Mouse (Mus musculus): ENCODE data around the gene Igfbp3.
"Not testable (repeated sequence)": the region's sequence is repeated elsewhere in the genome, so short reads cannot be mapped to it uniquely, and the experiment has no call there.

The Igfbp3 gene

GRCm38 (mm10) chr11:7213501-7214341, at the start of gene Igfbp3:
Gene Igfbp3, minus strand, starts transcription at chr11:7213923.
- CTCF ChIA-PET, result no interaction called here

DNA sequence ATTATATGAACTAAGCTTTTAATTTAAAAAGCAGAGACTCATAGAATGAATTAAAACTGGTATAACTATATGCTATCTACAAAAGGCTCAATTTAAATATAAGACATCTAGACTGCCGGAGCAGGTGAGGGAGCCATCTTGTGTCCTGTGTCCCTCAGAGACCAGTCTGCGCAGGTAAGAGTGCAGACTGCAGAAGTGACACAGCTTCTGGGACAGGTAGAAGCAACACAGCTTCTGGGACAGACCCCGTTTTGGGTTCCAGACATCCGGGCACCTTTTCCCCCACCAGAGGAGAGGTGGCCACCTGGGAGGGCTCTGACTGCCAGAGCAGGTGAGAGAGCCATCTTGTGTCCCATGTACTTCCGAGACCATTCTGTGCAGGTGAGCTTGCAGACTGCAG, 37.1 kb upstream of the Igfbp3 start:
- CTCF ChIA-PET, result no interaction called here

GRCm38 (mm10) chr11:7250415-7250814, 36.7 kb upstream of the Igfbp3 start:
- CTCF ChIA-PET, result no interaction called here

- CTCF ChIA-PET, result no interaction called here
Observed at GRCm38 (mm10) chr11:7244782-7245181, 31.1 kb upstream of the Igfbp3 start.

- CTCF ChIA-PET, result no interaction called here
Observed at GRCm38 (mm10) chr11:7239041-7239740, 25.5 kb upstream of the Igfbp3 start.

DNA sequence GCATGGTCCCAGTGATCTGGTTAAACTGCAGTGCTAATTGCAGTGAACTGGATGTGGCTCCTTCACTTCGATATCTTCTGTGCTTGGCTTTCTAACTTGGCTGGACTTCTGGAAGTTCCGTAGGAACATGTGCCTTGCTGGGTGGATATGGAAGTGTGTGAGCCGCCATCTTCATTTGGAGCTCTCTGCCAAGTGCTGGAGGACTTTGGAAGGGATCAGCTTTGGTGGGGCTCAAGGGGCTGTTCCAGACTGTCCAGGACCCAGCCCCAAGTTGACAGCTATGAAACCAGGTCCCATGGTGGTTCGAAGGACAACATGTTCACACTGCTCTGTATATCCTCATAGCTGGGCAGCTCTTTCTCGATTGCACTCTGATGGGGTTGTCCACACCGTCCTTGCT, 24.8 kb upstream of the Igfbp3 start:
- CTCF ChIA-PET, result no interaction called here

DNA sequence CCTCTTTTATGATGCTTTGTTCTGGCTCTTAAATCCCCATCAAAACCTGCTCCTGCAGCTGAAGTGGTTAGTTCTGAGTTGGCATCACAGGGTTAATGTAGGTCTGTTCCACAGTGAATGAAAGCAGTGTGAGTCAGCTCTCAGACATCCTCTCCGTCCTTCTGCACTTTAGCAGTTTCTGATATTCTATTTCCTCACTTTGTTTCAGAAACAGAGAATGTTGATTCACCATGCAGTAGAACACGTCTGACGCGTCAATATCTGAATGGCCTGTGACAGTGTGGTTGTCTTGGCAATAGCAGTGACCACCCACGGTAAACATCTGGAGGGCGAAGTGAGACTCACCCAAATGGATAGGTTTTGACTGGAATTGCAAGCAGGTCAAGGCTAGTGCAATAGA, 24.0 kb upstream of the Igfbp3 start:
- CTCF ChIA-PET, result no interaction called here

- CTCF ChIA-PET, result no interaction called here
Observed at GRCm38 (mm10) chr11:7236751-7237150, 23.0 kb upstream of the Igfbp3 start.

DNA sequence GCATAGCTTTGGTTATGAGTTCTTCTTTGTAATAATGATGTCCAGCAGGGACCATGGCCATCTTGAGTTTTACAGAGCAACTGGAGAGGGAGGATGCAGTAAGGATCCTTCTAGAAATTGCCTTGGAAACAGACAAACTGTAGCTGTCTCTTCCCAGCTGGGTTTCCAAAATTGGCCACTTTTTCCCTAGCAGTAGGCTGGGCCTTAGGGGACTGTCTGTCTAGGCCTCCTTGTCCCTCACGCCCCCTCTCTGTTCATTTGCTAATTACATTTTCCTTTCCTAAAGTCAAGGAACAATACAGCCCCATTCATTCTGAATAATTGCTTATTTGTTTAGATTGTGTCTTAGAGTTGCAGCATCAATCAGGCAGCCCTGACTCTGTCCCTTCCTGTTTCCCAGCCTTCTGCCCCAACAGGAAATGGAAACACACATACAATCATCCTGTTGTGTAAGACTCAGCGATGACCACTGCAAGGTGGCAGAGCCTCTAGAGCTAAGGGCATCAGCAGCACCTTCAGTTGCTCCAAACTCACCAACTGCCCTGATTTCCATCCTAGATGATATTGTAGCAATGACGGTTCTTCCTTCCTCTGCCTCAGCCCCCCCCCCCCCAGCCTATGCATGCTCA, 21.4 kb upstream of the Igfbp3 start:
- CTCF ChIA-PET, result no interaction called here

DNA sequence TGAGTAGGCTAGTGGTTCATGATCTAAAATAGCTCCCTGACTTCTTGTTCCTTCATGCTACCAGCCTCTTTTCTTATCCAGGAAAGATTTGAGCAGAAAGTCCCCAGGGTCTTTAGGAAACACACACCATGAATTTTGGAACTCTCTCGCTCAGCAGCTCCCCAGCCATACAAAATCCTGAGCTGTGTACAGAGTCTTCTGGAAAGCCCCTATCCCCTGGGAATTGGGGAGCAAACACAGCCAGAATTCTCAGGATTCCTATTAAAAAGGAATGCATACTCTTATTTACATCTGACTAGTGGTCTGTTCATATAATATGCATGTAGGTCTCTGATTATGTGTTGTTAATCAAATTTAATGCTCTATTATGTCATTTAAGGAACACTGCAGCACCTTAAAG, 20.7 kb upstream of the Igfbp3 start:
- CTCF ChIA-PET, result no interaction called here

GRCm38 (mm10) chr11:7233333-7233732, 19.6 kb upstream of the Igfbp3 start:
- CTCF ChIA-PET, result no interaction called here

- CTCF ChIA-PET, result no interaction called here
Observed at GRCm38 (mm10) chr11:7231958-7232357, 18.2 kb upstream of the Igfbp3 start.

- CTCF ChIA-PET, result interaction anchor here (0.7 kb wide), 1 partner anchor 111 kb away, joined by 3 read pairs; no protein-coding TSS in a partner anchor
Observed at GRCm38 (mm10) chr11:7230000-7230399, 16.3 kb upstream of the Igfbp3 start.

- CTCF ChIA-PET, result no interaction called here
Observed at GRCm38 (mm10) chr11:7228107-7228506, 14.4 kb upstream of the Igfbp3 start.

- CTCF ChIA-PET, result interaction anchor here (0.6 kb wide), 1 partner anchor 814 kb away, joined by 5 read pairs; no protein-coding TSS in a partner anchor
Observed at GRCm38 (mm10) chr11:7226810-7227550, 13.3 kb upstream of the Igfbp3 start.

GRCm38 (mm10) chr11:7226200-7226599, 12.5 kb upstream of the Igfbp3 start:
- CTCF ChIA-PET, result no interaction called here

DNA sequence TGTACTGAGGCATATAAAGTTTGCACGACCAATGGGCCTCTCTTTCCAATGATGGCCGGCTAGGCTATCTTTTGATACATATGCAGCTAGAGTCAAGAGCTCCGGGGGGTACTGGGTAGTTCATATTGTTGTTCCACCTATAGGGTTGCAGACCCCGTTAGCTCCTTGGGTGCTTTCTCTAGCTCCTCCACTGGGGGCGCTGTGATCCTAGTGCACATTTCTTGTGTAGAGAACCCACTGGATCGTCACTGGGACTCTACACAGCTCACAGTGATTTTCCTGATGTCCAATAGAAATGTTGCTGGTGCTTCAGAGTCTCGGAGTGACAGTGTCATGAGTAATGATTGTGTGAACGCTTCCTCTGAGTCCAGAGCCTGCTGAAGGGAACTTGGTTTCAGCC, 8.1 kb upstream of the Igfbp3 start:
- CTCF ChIA-PET, result not testable (repeated sequence)

- CTCF ChIA-PET, result no interaction called here
Observed at GRCm38 (mm10) chr11:7215703-7216102, 2.0 kb upstream of the Igfbp3 start.

DNA sequence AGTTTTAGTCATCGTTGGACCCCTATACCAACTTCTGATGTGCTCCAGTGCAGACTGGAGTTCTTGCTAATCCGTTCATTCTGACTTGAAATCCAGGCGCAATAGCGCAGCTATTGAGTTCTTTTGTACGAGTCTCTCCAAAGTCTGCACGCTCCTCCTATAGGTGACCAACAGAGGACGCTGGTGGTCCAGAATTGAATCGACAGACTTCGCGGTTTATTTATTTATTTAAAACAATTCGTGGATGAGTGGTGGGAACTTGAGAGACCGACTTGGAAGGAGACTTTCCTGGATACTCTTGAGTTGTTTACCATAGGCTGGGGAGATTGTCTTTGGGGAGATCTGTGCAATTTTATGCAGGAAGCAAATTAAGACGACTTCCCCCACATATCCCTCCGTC, 1.0 kb upstream of the Igfbp3 start:
- CTCF ChIA-PET, result no interaction called here

DNA sequence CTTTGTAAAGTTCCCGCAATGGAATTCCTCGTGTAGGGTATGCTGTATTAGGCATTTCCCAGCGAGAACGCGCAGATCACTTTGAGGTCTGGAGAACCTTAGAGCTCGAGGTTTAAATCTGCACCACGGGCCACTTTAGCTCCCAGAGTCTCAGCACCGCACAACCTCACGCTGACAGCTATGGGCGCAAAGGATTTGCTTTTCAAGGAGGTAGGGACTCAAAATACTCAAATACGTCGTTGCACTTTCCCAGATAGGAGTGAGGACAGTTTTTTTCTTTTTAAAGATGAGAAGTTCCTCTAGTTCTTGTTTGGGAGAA, 578 bp upstream of the Igfbp3 start:
- CTCF ChIA-PET, result no interaction called here

DNA sequence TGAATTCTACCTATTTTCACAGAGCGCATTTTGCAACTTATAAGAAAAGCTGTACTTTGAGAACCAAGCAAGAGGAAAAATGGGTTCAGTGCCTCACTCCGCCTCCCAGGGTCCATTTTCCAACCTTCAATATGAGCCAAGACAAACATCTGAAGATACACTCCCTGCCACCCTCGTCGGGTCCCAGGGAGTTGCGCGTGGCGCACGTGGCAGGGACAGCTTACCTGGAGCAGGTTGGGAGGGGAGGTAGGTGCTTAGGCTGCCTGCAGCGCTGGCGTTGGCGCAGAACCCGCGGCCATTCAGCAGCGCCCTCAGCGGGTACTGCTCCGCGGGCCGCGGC, 592 bp downstream of the Igfbp3 start:
- CTCF ChIA-PET, result no interaction called here

GRCm38 (mm10) chr11:7212126-7212798, 1.5 kb downstream of the Igfbp3 start:
- CTCF ChIA-PET, result no interaction called here
